Mouse (Mus musculus): ENCODE measurements around the gene Tfeb. TPM values are rescaled to one million over a fixed set of nuclear protein-coding genes. Genes with fewer than 3 reads are reported as not detected.

Gene Tfeb
- polyA plus RNA-seq, 1 experiment from 2014 or later = 3.0 TPM

GRCm38 (mm10) chr17:47802806-47803205 is 66.0 kb downstream of the Tfeb start:
- no peaks in the 10 kb centered on the region for H3K36me3 ChIP-seq
- peaks cover 4% of the 10 kb centered on the region; the same call in 1 of the 2 replicates for H3K27me3 ChIP-seq
- no peak overlapping the region for H3K4me2 ChIP-seq (replicated peaks)
- H3K27ac ChIP-seq (replicated peaks) = no peak overlapping the region
- no peak overlapping the region for H3K4me3 ChIP-seq
- ATAC-seq (ENCODE audit: low FRiP score, low read depth) = no peak
- no peak overlapping the region; the same call in 1 of the 2 replicates for H3K9ac ChIP-seq (replicated peaks)
- WGBS = 30% methylated on average over 8 of the region's 8 CpGs
- no peaks in the 10 kb centered on the region for H3K9me3 ChIP-seq
- H3K4me1 ChIP-seq = peaks cover 11% of the 10 kb centered on the region

- 92% methylated on average over 4 of the region's 4 CpGs for WGBS
- peaks cover 4% of the 10 kb centered on the region; the same call in 1 of the 2 replicates for H3K27me3 ChIP-seq
- no peak for ATAC-seq (ENCODE audit: low FRiP score, low read depth)
- H3K27ac ChIP-seq (replicated peaks) = no peak overlapping the region
- H3K9ac ChIP-seq (replicated peaks) = no peak overlapping the region
- no peak overlapping the region for H3K4me3 ChIP-seq
- no peaks in the 10 kb centered on the region for H3K9me3 ChIP-seq
- H3K4me1 ChIP-seq = peaks cover 11% of the 10 kb centered on the region
- H3K36me3 ChIP-seq = no peaks in the 10 kb centered on the region
- H3K4me2 ChIP-seq (replicated peaks) = no peak overlapping the region
Measured at GRCm38 (mm10) chr17:47803662-47804061, 66.8 kb downstream of the Tfeb start.

GRCm38 (mm10) chr17:47805047-47805835 is 68.4 kb downstream of the Tfeb start:
- peaks cover 4% of the 10 kb centered on the region; the same call in 1 of the 2 replicates for H3K27me3 ChIP-seq
- 30% methylated on average over 13 of the region's 13 CpGs for WGBS
- H3K4me2 ChIP-seq (replicated peaks) = no peak overlapping the region
- no peak for ATAC-seq (ENCODE audit: low FRiP score, low read depth)
- no peak overlapping the region for H3K9ac ChIP-seq (replicated peaks)
- peaks cover 11% of the 10 kb centered on the region for H3K4me1 ChIP-seq
- H3K4me3 ChIP-seq = no peak overlapping the region
- H3K9me3 ChIP-seq = no peaks in the 10 kb centered on the region
- H3K36me3 ChIP-seq = no peaks in the 10 kb centered on the region
- H3K27ac ChIP-seq (replicated peaks) = no peak overlapping the region

GRCm38 (mm10) chr17:47806230-47806629 is 69.4 kb downstream of the Tfeb start:
- peaks cover 4% of the 10 kb centered on the region; the same call in 1 of the 2 replicates for H3K27me3 ChIP-seq
- no peak overlapping the region for H3K27ac ChIP-seq (replicated peaks)
- no peaks in the 10 kb centered on the region for H3K36me3 ChIP-seq
- WGBS = 63% methylated on average over 9 of the region's 9 CpGs
- ATAC-seq (ENCODE audit: low FRiP score, low read depth) = no peak
- H3K9ac ChIP-seq (replicated peaks) = no peak overlapping the region
- H3K4me3 ChIP-seq = no peak overlapping the region
- peaks cover 11% of the 10 kb centered on the region for H3K4me1 ChIP-seq
- no peak overlapping the region for H3K4me2 ChIP-seq (replicated peaks)
- no peaks in the 10 kb centered on the region for H3K9me3 ChIP-seq

DNA sequence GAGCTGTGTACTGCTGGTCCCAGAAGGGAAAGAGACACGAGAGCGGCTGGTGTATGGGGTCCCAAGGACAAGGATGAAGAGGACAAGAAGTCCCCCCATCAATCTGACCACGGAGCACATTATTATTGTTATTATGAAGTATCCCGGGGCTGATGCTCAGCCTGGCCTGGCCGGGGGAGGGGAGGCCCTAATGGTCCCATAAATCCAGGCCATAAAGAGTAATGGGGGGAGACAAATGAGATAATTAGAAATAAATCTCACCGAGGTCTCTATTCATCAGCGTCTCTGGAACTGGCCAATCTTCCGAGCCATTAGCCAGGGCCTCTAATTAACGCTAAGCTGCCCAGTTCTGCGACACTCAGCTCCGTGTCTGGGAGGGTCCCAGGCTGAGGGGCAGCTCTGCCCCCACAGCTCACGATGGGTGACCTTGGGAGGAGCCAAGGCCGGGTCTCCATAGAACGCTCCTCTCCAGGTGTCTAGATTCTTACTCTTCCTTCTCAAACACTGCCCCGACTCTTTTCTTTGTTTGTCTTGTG is 74.5 kb downstream of the Tfeb start:
- H3K9me3 ChIP-seq = no peaks in the 10 kb centered on the region
- ATAC-seq (ENCODE audit: low FRiP score, low read depth) = no peak
- no peaks in the 10 kb centered on the region for H3K36me3 ChIP-seq
- peaks cover 16% of the 10 kb centered on the region; the same call in 1 of the 2 replicates for H3K4me1 ChIP-seq
- no peak overlapping the region for H3K27ac ChIP-seq (replicated peaks)
- no peak overlapping the region for H3K4me3 ChIP-seq
- no peak overlapping the region for H3K9ac ChIP-seq (replicated peaks)
- no peak overlapping the region for H3K4me2 ChIP-seq (replicated peaks)
- WGBS = 68% methylated on average over 15 of the region's 15 CpGs
- no peaks in the 10 kb centered on the region for H3K27me3 ChIP-seq

DNA sequence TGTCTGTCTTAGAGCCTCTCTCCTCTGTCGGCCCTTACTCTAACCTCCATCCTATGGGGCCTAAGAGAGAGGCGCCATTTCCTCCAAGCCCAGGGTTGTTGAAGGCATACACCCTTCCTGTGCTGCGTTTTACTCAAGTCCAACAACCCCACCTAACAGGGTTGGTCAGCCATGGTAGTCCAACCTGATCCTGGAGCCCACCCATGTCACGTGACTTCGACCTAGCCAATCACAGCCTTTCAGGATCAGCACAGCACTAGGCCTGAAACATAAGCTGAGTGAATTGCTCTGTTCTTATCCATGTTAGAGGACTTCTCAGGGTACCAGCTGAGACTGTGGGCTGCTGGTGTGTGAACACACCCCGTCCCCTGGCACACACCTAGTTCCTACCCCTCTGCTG is 75.4 kb downstream of the Tfeb start:
- H3K4me1 ChIP-seq = peaks cover 16% of the 10 kb centered on the region; the same call in 1 of the 2 replicates
- H3K9me3 ChIP-seq = no peaks in the 10 kb centered on the region
- WGBS = 85% methylated on average over 6 of the region's 6 CpGs

DNA sequence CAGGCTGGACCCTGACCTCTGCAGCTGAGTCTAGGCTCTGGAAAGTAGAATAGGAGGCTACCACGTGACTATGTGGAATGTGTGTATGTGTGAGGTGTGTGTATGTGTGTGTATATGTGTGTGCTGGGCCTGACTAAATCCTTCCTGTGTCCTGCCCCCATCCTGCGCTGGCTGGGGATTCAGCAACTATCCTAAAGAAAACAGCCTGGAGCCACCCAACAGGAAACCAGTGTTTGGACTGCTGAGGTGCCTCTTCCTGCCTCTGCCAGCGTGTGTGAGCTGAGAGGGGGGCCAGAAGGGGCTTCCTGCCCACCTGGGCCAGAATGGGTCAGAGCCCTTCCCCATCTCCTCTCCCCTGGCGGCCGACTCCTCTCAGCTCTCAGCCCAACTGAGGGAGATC is 76.8 kb downstream of the Tfeb start:
- no peak for ATAC-seq (ENCODE audit: low FRiP score, low read depth)
- H3K9ac ChIP-seq (replicated peaks) = no peak overlapping the region
- no peaks in the 10 kb centered on the region for H3K27me3 ChIP-seq
- WGBS = 71% methylated on average over 5 of the region's 5 CpGs
- no peaks in the 10 kb centered on the region for H3K9me3 ChIP-seq
- no peak overlapping the region for H3K4me3 ChIP-seq
- peaks cover 16% of the 10 kb centered on the region; the same call in 1 of the 2 replicates for H3K4me1 ChIP-seq
- no peak overlapping the region for H3K4me2 ChIP-seq (replicated peaks)
- no peak overlapping the region for H3K27ac ChIP-seq (replicated peaks)
- no peaks in the 10 kb centered on the region for H3K36me3 ChIP-seq

More for the DNA sequence above, 75.4 kb downstream of the Tfeb start:
- no peaks in the 10 kb centered on the region for H3K27me3 ChIP-seq
- no peak overlapping the region for H3K27ac ChIP-seq (replicated peaks)
- H3K9ac ChIP-seq (replicated peaks) = no peak overlapping the region
- H3K36me3 ChIP-seq = no peaks in the 10 kb centered on the region
- no peak for ATAC-seq (ENCODE audit: low FRiP score, low read depth)
- no peak overlapping the region for H3K4me2 ChIP-seq (replicated peaks)
- no peak overlapping the region for H3K4me3 ChIP-seq

DNA sequence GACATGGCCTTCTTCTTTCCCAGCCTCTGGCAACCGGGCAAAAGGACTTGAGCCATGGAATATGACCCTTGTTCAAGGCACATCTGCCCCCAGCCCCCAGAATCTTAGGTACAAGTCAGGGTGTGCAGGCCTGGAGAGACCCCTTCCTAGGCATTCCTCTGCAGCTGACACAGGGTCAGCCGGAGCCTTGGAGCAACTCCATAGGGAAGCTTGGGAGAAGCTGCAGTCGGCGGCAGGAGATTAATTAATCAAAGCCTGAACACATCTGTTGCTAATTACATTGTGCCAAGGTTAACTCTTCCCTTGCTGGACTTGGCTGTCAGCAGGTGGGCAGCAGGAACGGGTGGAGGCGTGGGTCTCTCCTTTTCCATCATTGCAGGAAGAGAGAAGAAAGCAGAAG is 77.7 kb downstream of the Tfeb start:
- Histone ChIP-seq H3K9me3 (no peaks in the 10 kb centered on the region), H3K27me3 (no peaks in the 10 kb centered on the region), H3K36me3 (no peaks in the 10 kb centered on the region), H3K9ac (replicated peaks) (no peak overlapping the region), H3K27ac (replicated peaks) (no peak overlapping the region; the same call in 1 of the 2 replicates), H3K4me2 (replicated peaks) (no peak overlapping the region), H3K4me1 (peaks cover 16% of the 10 kb centered on the region; the same call in 1 of the 2 replicates), H3K4me3 (no peak overlapping the region)
- no peak for ATAC-seq (ENCODE audit: low FRiP score, low read depth)
- WGBS = 35% methylated on average over 6 of the region's 6 CpGs

DNA sequence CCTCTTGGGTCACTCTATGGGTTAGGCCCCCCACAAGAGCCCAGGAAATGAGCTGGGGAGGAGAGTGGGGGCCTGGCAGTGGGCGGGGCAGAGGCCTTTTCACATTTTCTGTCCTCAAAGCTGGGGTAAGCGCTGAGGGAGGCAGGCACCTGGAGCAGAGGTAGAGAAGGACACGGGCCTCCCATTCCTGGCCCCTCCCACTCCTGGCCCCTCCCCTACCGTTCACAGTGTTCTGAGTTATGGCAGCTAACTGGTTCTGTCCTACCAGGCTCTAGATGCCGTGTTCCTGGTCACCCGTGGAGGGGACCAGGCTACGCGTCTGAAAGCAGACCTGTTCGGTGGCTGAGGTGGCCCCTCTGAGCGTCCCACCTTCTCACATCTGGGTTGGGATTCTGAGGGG is 78.6 kb downstream of the Tfeb start:
- H3K9ac ChIP-seq (replicated peaks) = no peak overlapping the region
- no peak overlapping the region for H3K4me3 ChIP-seq
- no peak overlapping the region for H3K27ac ChIP-seq (replicated peaks)
- WGBS = 61% methylated on average over 10 of the region's 10 CpGs
- no peaks in the 10 kb centered on the region for H3K9me3 ChIP-seq
- H3K36me3 ChIP-seq = no peaks in the 10 kb centered on the region
- H3K4me1 ChIP-seq = peaks cover 16% of the 10 kb centered on the region; the same call in 1 of the 2 replicates
- ATAC-seq (ENCODE audit: low FRiP score, low read depth) = no peak
- H3K4me2 ChIP-seq (replicated peaks) = no peak overlapping the region
- H3K27me3 ChIP-seq = no peaks in the 10 kb centered on the region

GRCm38 (mm10) chr17:47818038-47818725 is 81.4 kb downstream of the Tfeb start:
- 80% methylated on average over 13 of the region's 13 CpGs for WGBS
- H3K27me3 ChIP-seq = 0 out of 2 replicates have a peak, but pooled peaks cover 3% of the 10 kb centered on the region
- H3K9ac ChIP-seq (replicated peaks) = no peak overlapping the region
- no peaks in the 10 kb centered on the region for H3K36me3 ChIP-seq
- no peaks in the 10 kb centered on the region for H3K9me3 ChIP-seq
- no peak for ATAC-seq (ENCODE audit: low FRiP score, low read depth)
- no peak overlapping the region for H3K4me3 ChIP-seq
- H3K27ac ChIP-seq (replicated peaks) = no peak overlapping the region
- H3K4me1 ChIP-seq = peaks cover 22% of the 10 kb centered on the region; the same call in 1 of the 2 replicates
- no peak overlapping the region for H3K4me2 ChIP-seq (replicated peaks)

DNA sequence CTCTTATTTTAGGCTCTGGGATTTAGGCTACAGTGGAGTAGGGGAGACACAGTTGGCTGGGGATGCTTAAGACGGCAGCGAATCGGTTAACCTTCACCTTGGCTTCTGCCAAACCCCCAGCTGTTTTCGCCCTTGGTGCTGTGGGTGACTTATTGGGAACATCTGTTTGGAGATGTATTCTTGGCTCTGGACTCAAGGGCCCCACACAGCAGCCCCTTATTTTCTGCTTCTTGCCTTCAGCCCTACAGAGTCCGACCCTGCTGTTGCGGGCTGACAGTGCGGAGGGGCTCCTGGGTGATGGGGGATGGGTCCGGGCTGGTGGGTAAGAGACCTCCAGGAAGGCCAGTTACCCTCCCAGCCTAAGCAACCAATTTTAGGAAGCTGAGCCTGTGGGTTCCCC is 84.5 kb downstream of the Tfeb start:
- no peak overlapping the region for H3K27ac ChIP-seq (replicated peaks)
- WGBS = 69% methylated on average over 8 of the region's 8 CpGs
- H3K36me3 ChIP-seq = no peaks in the 10 kb centered on the region

DNA sequence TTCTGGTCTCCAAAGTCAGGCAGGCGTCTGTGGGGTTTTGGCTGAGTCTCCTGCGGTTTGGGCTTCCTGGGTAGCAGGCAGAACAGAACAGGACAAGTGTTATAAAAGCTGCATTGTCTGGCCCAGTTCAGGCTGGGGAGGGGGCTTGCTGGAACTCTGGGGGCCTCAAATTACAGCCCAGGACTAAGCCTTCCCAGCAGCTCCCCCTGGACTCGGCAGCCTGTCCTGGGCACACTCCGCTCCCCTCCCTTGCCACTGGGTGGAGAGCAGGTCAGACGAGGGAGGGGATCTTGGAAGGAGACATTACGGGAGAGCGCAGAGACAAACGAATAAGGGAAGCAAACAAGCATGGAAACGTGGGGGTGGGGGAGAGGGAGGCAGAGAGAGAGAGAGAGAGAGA is 94.3 kb downstream of the Tfeb start:
- Histone ChIP-seq H3K27me3 (peaks cover 64% of the 10 kb centered on the region), H3K9ac (replicated peaks) (peak overlapping the region; percentile 39), H3K4me3 (peak overlapping the region; percentile 59; the same call in 1 of the 2 replicates), H3K4me2 (replicated peaks) (peak overlapping the region; percentile 96), H3K4me1 (peaks cover 38% of the 10 kb centered on the region), H3K27ac (replicated peaks) (peak overlapping the region; percentile 40; the same call in 1 of the 2 replicates), H3K36me3 (peaks cover 4% of the 10 kb centered on the region; the same call in 1 of the 2 replicates), H3K9me3 (0 out of 2 replicates have a peak, but pooled peaks cover 4% of the 10 kb centered on the region)
- ATAC-seq (ENCODE audit: low FRiP score, low read depth) = peak; percentile 48; the same call in 1 of the 2 replicates
- 7% methylated on average over 9 of the region's 9 CpGs for WGBS

More for the DNA sequence above, 84.5 kb downstream of the Tfeb start:
- ATAC-seq (ENCODE audit: low FRiP score, low read depth) = no peak
- peaks cover 11% of the 10 kb centered on the region; the same call in 1 of the 2 replicates for H3K4me1 ChIP-seq
- no peak overlapping the region for H3K4me3 ChIP-seq
- 0 out of 2 replicates have a peak, but pooled peaks cover 3% of the 10 kb centered on the region for H3K27me3 ChIP-seq
- no peak overlapping the region for H3K4me2 ChIP-seq (replicated peaks)
- no peak overlapping the region for H3K9ac ChIP-seq (replicated peaks)
- H3K9me3 ChIP-seq = no peaks in the 10 kb centered on the region
